Mouse (Mus musculus) gastrocnemius, adult 18-20 months (tissue): ENCODE measurements at regions not wholly inside any gene's neighbourhood (a gene's known extent, or its start where the extent isn't known, plus 50 kb on each side); places are given as distances from the start of the nearest gene placed in this dataset.

Experiments used
- DNase-seq: peaks from one replicate; pipeline ENCODE4 v3.0.0; 2021; ENCODE audit warnings: low spot score

GRCm38 (mm10) chr2:50654221-50654952, 357.8 kb upstream of the Mmadhc start:
- no peak for DNase-seq

- no peak for DNase-seq
Observed at GRCm38 (mm10) chr2:50653121-50653615, 356.6 kb upstream of the Mmadhc start.

- DNase-seq = no peak
Observed at GRCm38 (mm10) chr2:50649656-50650055, 353.1 kb upstream of the Mmadhc start.

GRCm38 (mm10) chr2:50643219-50643618, 346.6 kb upstream of the Mmadhc start:
- DNase-seq = no peak

- no peak for DNase-seq
Observed at GRCm38 (mm10) chr2:50642198-50642597, 345.6 kb upstream of the Mmadhc start.

- no peak for DNase-seq
Observed at GRCm38 (mm10) chr2:50635896-50636295, 339.3 kb upstream of the Mmadhc start.

- no peak for DNase-seq
Observed at GRCm38 (mm10) chr2:50631786-50632185, 335.2 kb upstream of the Mmadhc start.

GRCm38 (mm10) chr2:50627501-50627900, 330.9 kb upstream of the Mmadhc start:
- no peak for DNase-seq

- no peak for DNase-seq
Observed at GRCm38 (mm10) chr2:50625233-50625749, 328.7 kb upstream of the Mmadhc start.

GRCm38 (mm10) chr2:50609086-50609485, 312.5 kb upstream of the Mmadhc start:
- peak; percentile 13 for DNase-seq

- no peak for DNase-seq
Observed at GRCm38 (mm10) chr2:50589195-50589594, 292.6 kb upstream of the Mmadhc start.

- no peak for DNase-seq
Observed at GRCm38 (mm10) chr2:50588652-50589051, 292.1 kb upstream of the Mmadhc start.

- DNase-seq = no peak
Observed at GRCm38 (mm10) chr2:50586321-50587050, 289.9 kb upstream of the Mmadhc start.

GRCm38 (mm10) chr2:50579620-50580019, 283.0 kb upstream of the Mmadhc start:
- no peak for DNase-seq

GRCm38 (mm10) chr2:50578278-50579043, 281.9 kb upstream of the Mmadhc start:
- DNase-seq = no peak

- no peak for DNase-seq
Observed at GRCm38 (mm10) chr2:50577736-50578135, 281.1 kb upstream of the Mmadhc start.

GRCm38 (mm10) chr2:50573455-50573854, 276.9 kb upstream of the Mmadhc start:
- no peak for DNase-seq

- DNase-seq = no peak
Observed at GRCm38 (mm10) chr2:50571021-50571420, 274.4 kb upstream of the Mmadhc start.

GRCm38 (mm10) chr2:50569502-50570285, 273.1 kb upstream of the Mmadhc start:
- no peak for DNase-seq

- no peak for DNase-seq
Observed at GRCm38 (mm10) chr2:50568777-50569501, 272.3 kb upstream of the Mmadhc start.
